8 mouse cellular contexts compared by ENCODE assay signal in the genomic region with DNA sequence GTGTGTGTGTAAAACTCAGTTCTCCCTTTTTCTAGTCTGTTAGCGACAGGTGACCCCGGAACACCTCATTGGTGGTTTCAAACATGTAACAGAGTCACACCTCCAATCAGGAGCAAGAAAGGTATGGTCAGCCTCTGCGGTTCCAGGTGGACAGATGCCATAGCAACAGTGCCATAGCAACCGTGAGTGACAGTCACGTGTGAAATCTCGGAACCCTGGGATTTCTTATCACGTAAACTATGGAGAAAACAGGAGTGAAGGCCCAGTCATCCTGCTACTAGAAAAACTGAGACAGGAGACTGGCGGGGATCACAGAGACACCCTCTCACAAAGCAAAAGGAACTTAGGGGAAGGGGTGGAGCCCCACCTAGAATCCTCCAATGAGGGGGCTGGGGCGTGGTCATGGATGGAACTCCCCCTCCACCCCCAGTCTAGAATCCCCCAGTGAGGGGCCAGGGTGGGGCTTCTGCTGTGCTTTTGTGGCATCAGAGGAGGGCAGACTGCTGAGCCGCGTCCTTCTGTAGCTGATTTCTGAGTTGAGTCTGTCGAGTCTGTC. TPM values are rescaled to one million over a fixed set of nuclear protein-coding genes. Genes with fewer than 3 reads are reported as not detected.
DNase-seq lines count a peak whose midpoint lies in the region; ATAC-seq and TF ChIP-seq lines count a peak whose summit lies in the region.

No protein-coding gene starts in this region.

- no peak for TF ChIP-seq CTCF in ES-Bruce4 (IDR thresholded peaks at IDR 0.05; ENCODE audit: low read depth, low read length)

- ATAC-seq in common myeloid progenitor, adult 5-6 weeks (replicated peaks; ENCODE audit: low read depth, poor library complexity, severe bottlenecking) = peak; percentile 15; the same call in 1 of the 2 replicates
- peak; percentile 90 for ATAC-seq in hindbrain, embryonic 15.5 days (ENCODE audit: low FRiP score, low read depth)
- peak; percentile 82 for ATAC-seq in limb, embryonic 11.5 days (ENCODE audit: insufficient number of reproducible peaks, low FRiP score, low TSS enrichment, low read depth)
- no peak for ATAC-seq in erythroblast, adult 5-6 weeks (replicated peaks; ENCODE audit: low FRiP score, poor library complexity, severe bottlenecking)

- no peak overlapping the region for H3K27ac ChIP-seq in ES-Bruce4 (ENCODE audit: insufficient read depth, low read length)
- peak overlapping the region; percentile 25; the same call in 1 of the 2 replicates for H3K27ac ChIP-seq in hindbrain, embryonic 15.5 days (replicated peaks)
- H3K27ac ChIP-seq in limb, embryonic 11.5 days (replicated peaks; ENCODE audit: low read depth, low read length) = no peak overlapping the region

- peaks cover 7% of the 10 kb centered on the region for H3K4me1 ChIP-seq in ES-Bruce4 (ENCODE audit: control insufficient read depth, insufficient read depth, low read length)
- peaks cover 10% of the 10 kb centered on the region for H3K4me1 ChIP-seq in hindbrain, embryonic 15.5 days (replicated peaks)
- H3K4me1 ChIP-seq in limb, embryonic 11.5 days (ENCODE audit: control insufficient read depth, insufficient read depth, low read length) = peaks cover 5% of the 10 kb centered on the region; the same call in 1 of the 2 replicates

- H3K4me3 ChIP-seq in ES-Bruce4 (ENCODE audit: low read depth, low read length) = peak overlapping the region; percentile 64
- H3K4me3 ChIP-seq in hindbrain, embryonic 15.5 days = peak overlapping the region; percentile 27
- H3K4me3 ChIP-seq in limb, embryonic 11.5 days (ENCODE audit: low read depth, low read length) = peak overlapping the region; percentile 26

- H3K9me3 ChIP-seq in ES-Bruce4 (replicated peaks; ENCODE audit: control insufficient read depth, insufficient read depth, low read length, poor library complexity, severe bottlenecking) = no peaks in the 10 kb centered on the region
- H3K9me3 ChIP-seq in hindbrain, embryonic 15.5 days = no peaks in the 10 kb centered on the region
- no peaks in the 10 kb centered on the region for H3K9me3 ChIP-seq in limb, embryonic 11.5 days (ENCODE audit: control insufficient read depth, low read length)

- TF ChIP-seq EP300 in ES-Bruce4 (IDR thresholded peaks at IDR 0.05; ENCODE audit: insufficient read depth, low read depth, low read length) = no peak

- no peaks in the 10 kb centered on the region for H3K36me3 ChIP-seq in ES-Bruce4 (ENCODE audit: control insufficient read depth, insufficient read depth, low read length, poor library complexity, severe bottlenecking)
- H3K36me3 ChIP-seq in hindbrain, embryonic 15.5 days = no peaks in the 10 kb centered on the region
- no peaks in the 10 kb centered on the region for H3K36me3 ChIP-seq in limb, embryonic 11.5 days (ENCODE audit: control insufficient read depth, insufficient read depth, low read length)

- WGBS in hindbrain, embryonic 15.5 days = 4% methylated on average over 12 of the region's 12 CpGs
- WGBS in limb, embryonic 11.5 days = 2% methylated on average over 12 of the region's 12 CpGs

- TF ChIP-seq POLR2A in ES-Bruce4 (IDR thresholded peaks at IDR 0.05; ENCODE audit: insufficient read depth, low read length) = no peak

- H3K27me3 ChIP-seq in ES-Bruce4 (ENCODE audit: control insufficient read depth, insufficient read depth, low read length, poor library complexity, severe bottlenecking) = no peaks in the 10 kb centered on the region
- no peaks in the 10 kb centered on the region; the same call in 1 of the 2 replicates for H3K27me3 ChIP-seq in hindbrain, embryonic 15.5 days
- no peaks in the 10 kb centered on the region for H3K27me3 ChIP-seq in limb, embryonic 11.5 days (ENCODE audit: control insufficient read depth, insufficient read depth, low read length)

- H3K4me2 ChIP-seq in hindbrain, embryonic 15.5 days = peak overlapping the region; percentile 44
- H3K4me2 ChIP-seq in limb, embryonic 11.5 days (ENCODE audit: low read depth, severe bottlenecking) = peak overlapping the region; percentile 11; the same call in 1 of the 2 replicates

- H3K9ac ChIP-seq in ES-Bruce4 (ENCODE audit: low read depth, poor library complexity, severe bottlenecking) = no peak overlapping the region
- H3K9ac ChIP-seq in hindbrain, embryonic 15.5 days = no peak overlapping the region
- no peak overlapping the region for H3K9ac ChIP-seq in limb, embryonic 11.5 days (ENCODE audit: low read length)

- DNase-seq in B cell, adult 2 months = peak; percentile 91 to 94
- DNase-seq in limb, embryonic 11.5 days (ENCODE audit: low spot score) = peak; percentile 80
- DNase-seq in naive thymus-derived CD4-positive, alpha-beta T cell, adult 2 months (ENCODE audit: low read depth) = peak; percentile 48
- DNase-seq in thymus, postnatal 14 days = peak; percentile 87

RNA-seq across cellular contexts. Expression of gene Plk5, which starts 15.2 kb away (rescaled TPM):
- polyA plus RNA-seq in ES-Bruce4 (2011; ENCODE audit: insufficient read depth, insufficient read length, low read depth, missing spikeins) = 11.1 and 12.6 TPM in 2 replicates
- total RNA-seq in common myeloid progenitor, adult 5-6 weeks (2017) = 0.55 TPM in 1 of 2 replicates, not detected in the other
- 6.1 and 6.4 TPM in 2 replicates for polyA plus RNA-seq in hindbrain, embryonic 15.5 days (2015; fragmentation: Nextera tagmentation; extraction: Ambion mirVana)
- 0.49 and 0.61 TPM in 2 replicates for polyA plus RNA-seq in limb, embryonic 11.5 days (2014; fragmentation: Nextera tagmentation; extraction: Ambion mirVana)
- not detected in 2 replicates for total RNA-seq in erythroblast, adult 5-6 weeks (2015; ENCODE audit: low replicate concordance)
- not detected in 2 replicates for total RNA-seq in erythroblast, adult 5-6 weeks (2017; ENCODE audit: low replicate concordance)

RNA-seq across cellular contexts. Expression of gene Mex3d, which starts 16.0 kb away (rescaled TPM):
- 25.0 and 28.0 TPM in 2 replicates for polyA plus RNA-seq in ES-Bruce4 (2011; ENCODE audit: insufficient read depth, insufficient read length, low read depth, missing spikeins)
- 9.5 and 14.3 TPM in 2 replicates for total RNA-seq in common myeloid progenitor, adult 5-6 weeks (2017)
- polyA plus RNA-seq in hindbrain, embryonic 15.5 days (2015; fragmentation: Nextera tagmentation; extraction: Ambion mirVana) = 18.9 and 19.2 TPM in 2 replicates
- polyA plus RNA-seq in limb, embryonic 11.5 days (2014; fragmentation: Nextera tagmentation; extraction: Ambion mirVana) = 9.8 and 10.4 TPM in 2 replicates
- 1.5 TPM in 1 of 2 replicates, not detected in the other for total RNA-seq in erythroblast, adult 5-6 weeks (2015; ENCODE audit: low replicate concordance)
- total RNA-seq in erythroblast, adult 5-6 weeks (2017; ENCODE audit: low replicate concordance) = 0.51 and 0.70 TPM in 2 replicates

RNA-seq across cellular contexts. Expression of gene Adamtsl5, which starts 23.3 kb away (rescaled TPM):
- polyA plus RNA-seq in ES-Bruce4 (2011; ENCODE audit: insufficient read depth, insufficient read length, low read depth, missing spikeins) = 3.8 and 5.4 TPM in 2 replicates
- total RNA-seq in common myeloid progenitor, adult 5-6 weeks (2017) = 0.10 and 0.64 TPM in 2 replicates
- 0.76 and 1.2 TPM in 2 replicates for polyA plus RNA-seq in hindbrain, embryonic 15.5 days (2015; fragmentation: Nextera tagmentation; extraction: Ambion mirVana)
- polyA plus RNA-seq in limb, embryonic 11.5 days (2014; fragmentation: Nextera tagmentation; extraction: Ambion mirVana) = 0.28 and 0.41 TPM in 2 replicates
- 0.21 and 0.77 TPM in 2 replicates for total RNA-seq in erythroblast, adult 5-6 weeks (2015; ENCODE audit: low replicate concordance)
- 0.17 TPM in 1 of 2 replicates, not detected in the other for total RNA-seq in erythroblast, adult 5-6 weeks (2017; ENCODE audit: low replicate concordance)

RNA-seq across cellular contexts. Expression of gene Mbd3, which starts 27.9 kb away (rescaled TPM):
- 81.3 and 84.8 TPM in 2 replicates for polyA plus RNA-seq in ES-Bruce4 (2011; ENCODE audit: insufficient read depth, insufficient read length, low read depth, missing spikeins)
- total RNA-seq in common myeloid progenitor, adult 5-6 weeks (2017) = 76.2 and 113 TPM in 2 replicates
- 213 and 229 TPM in 2 replicates for polyA plus RNA-seq in hindbrain, embryonic 15.5 days (2015; fragmentation: Nextera tagmentation; extraction: Ambion mirVana)
- 302 and 337 TPM in 2 replicates for polyA plus RNA-seq in limb, embryonic 11.5 days (2014; fragmentation: Nextera tagmentation; extraction: Ambion mirVana)
- total RNA-seq in erythroblast, adult 5-6 weeks (2015; ENCODE audit: low replicate concordance) = 11.9 and 38.4 TPM in 2 replicates
- total RNA-seq in erythroblast, adult 5-6 weeks (2017; ENCODE audit: low replicate concordance) = 10.5 and 21.3 TPM in 2 replicates

RNA-seq across cellular contexts. Expression of gene Uqcr11, which starts 35.1 kb away (rescaled TPM):
- polyA plus RNA-seq in ES-Bruce4 (2011; ENCODE audit: insufficient read depth, insufficient read length, low read depth, missing spikeins) = 199 and 223 TPM in 2 replicates
- 141 and 186 TPM in 2 replicates for total RNA-seq in common myeloid progenitor, adult 5-6 weeks (2017)
- 711 and 737 TPM in 2 replicates for polyA plus RNA-seq in hindbrain, embryonic 15.5 days (2015; fragmentation: Nextera tagmentation; extraction: Ambion mirVana)
- polyA plus RNA-seq in limb, embryonic 11.5 days (2014; fragmentation: Nextera tagmentation; extraction: Ambion mirVana) = 527 and 533 TPM in 2 replicates
- 38.2 and 42.4 TPM in 2 replicates for total RNA-seq in erythroblast, adult 5-6 weeks (2015; ENCODE audit: low replicate concordance)
- total RNA-seq in erythroblast, adult 5-6 weeks (2017; ENCODE audit: low replicate concordance) = 56.0 and 60.8 TPM in 2 replicates
